Mouse (Mus musculus) lung, adult 2 months (tissue): ENCODE measurements at regions not wholly inside any gene's neighbourhood (a gene's known extent, or its start where the extent isn't known, plus 50 kb on each side); places are given as distances from the start of the nearest gene placed in this dataset.

Experiments
- CTCF ChIP-seq: fragments of 200-500 bp; IDR thresholded peaks from 2 replicates; pipeline ENCODE4 v1.5.1; 2011; ENCODE audit warnings: mild to moderate bottlenecking, low read length, control low read depth; ENCODE audit not compliant: insufficient read depth
- POLR2A ChIP-seq: fragments of 200-500 bp; IDR thresholded peaks from 2 replicates; pipeline ENCODE4 v1.6.1; 2011; ENCODE audit warnings: low read depth, mild to moderate bottlenecking, control low read depth, low read length, borderline replicate concordance; ENCODE audit errors: extremely low read depth

- TF ChIP-seq CTCF, result no peak
- TF ChIP-seq POLR2A, result no peak
These were observed 180.8 kb upstream of the Rad23b start for GRCm38 (mm10) chr4:55169063-55169462.
